Mouse (Mus musculus) CH12.LX (cell line): Measurements from ENCODE around the gene Sdccag8.

Experiments used
- ELF1 ChIP-seq: IDR thresholded peaks from 2 replicates; pipeline ENCODE4 v1.6.1; 2014; ENCODE audit warnings: low read depth, mild to moderate bottlenecking, inconsistent platforms, low read length, improper control_type of control experiment
- JUND ChIP-seq: conservative IDR thresholded peaks from 2 replicates; pipeline ENCODE4 v1.6.1; 2011; ENCODE audit warnings: low read depth, low read length, improper control_type of control experiment
- KAT2A ChIP-seq: IDR thresholded peaks from 2 replicates; pipeline ENCODE4 v1.6.1; 2012; ENCODE audit warnings: low read length, improper control_type of control experiment, inconsistent platforms; ENCODE audit not compliant: insufficient replicate concordance
- TBP ChIP-seq: conservative IDR thresholded peaks from 2 replicates; pipeline ENCODE4 v1.6.1; 2011; ENCODE audit warnings: low read depth, low read length, improper control_type of control experiment
- UBTF ChIP-seq: IDR thresholded peaks from 2 replicates; pipeline ENCODE4 v1.6.1; 2012; ENCODE audit warnings: low read depth, mild to moderate bottlenecking, inconsistent platforms, low read length, improper control_type of control experiment, moderate library complexity
- ZC3H11A ChIP-seq: IDR thresholded peaks from 2 replicates; pipeline ENCODE4 v1.6.1; 2012; ENCODE audit warnings: low read depth, mild to moderate bottlenecking, inconsistent platforms, low read length, improper control_type of control experiment

DNA sequence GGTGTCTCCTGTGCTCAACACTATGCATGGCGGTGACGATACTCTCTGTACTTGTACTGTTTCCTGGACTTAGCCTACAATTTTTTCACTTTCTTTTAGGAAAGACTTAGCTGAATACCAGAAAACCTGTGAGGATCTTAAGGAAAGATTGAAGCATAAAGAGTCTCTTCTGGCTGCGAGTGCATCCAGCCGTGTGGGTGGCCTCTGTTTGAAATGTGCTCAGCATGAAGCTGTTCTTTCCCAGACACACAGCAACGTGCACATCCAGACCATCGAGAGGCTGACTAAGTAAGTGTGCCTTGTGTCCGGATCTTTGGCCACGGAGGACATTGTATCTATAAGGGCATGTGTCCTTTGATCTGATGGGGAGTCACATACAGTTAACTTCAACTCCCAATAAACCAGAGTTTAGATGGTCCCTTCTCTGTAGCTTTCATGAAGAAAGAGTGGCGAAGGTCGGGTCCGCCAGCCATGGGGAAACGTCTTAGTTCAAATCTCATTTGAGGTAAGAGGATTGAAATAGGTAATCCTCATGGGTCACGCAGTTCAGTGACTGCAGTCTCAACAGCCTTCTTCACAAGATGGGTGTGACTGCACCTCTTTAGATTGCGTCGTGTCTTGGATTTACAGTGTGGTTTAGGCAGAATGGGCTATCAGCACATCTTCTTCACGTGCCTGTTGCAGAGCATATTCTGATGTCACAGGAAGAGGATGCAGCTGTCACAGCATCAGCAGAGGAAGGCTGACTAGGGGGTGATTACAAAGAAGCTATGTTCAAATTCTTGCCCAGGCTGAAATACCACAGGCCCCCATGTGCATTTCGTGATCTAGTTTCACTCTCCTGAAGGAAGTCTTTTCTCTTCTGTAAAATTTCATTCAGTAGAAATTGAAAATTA is 30.9 kb downstream of the Sdccag8 start:
- TF ChIP-seq ZC3H11A (no peak), ELF1 (no peak), UBTF (no peak), JUND (no peak), TBP (no peak), KAT2A (no peak)
